Mouse (Mus musculus) small intestine, adult 2 months (tissue): ENCODE results near the gene Yipf1.

ENCODE experiments used
- CTCF ChIP-seq: fragments of 200-500 bp; IDR thresholded peaks from 2 replicates; pipeline ENCODE4 v1.5.1; 2012; ENCODE audit warnings: low read depth, mild to moderate bottlenecking, control low read depth, inconsistent platforms, low read length, moderate library complexity, mixed read lengths; ENCODE audit not compliant: insufficient replicate concordance, insufficient read length; ENCODE audit errors: extremely low read depth
- POLR2A ChIP-seq: fragments of 200-500 bp; IDR thresholded peaks from 2 replicates; pipeline ENCODE4 v1.6.1; 2012; ENCODE audit warnings: low read depth, mild to moderate bottlenecking, control low read depth, inconsistent platforms, low read length, moderate library complexity

GRCm38 (mm10) chr4:107298071-107298606, 16.0 kb upstream of the Yipf1 start:
- TF ChIP-seq CTCF (no peak), POLR2A (no peak)
